ENCODE assay signal across 34 mouse cellular contexts in genomic region chr14:118304560-118304959, GRCm38 (mm10). TPM values are rescaled to one million over a fixed set of nuclear protein-coding genes. Genes with fewer than 3 reads are reported as not detected.
DNase-seq lines count a peak whose midpoint lies in the region; ATAC-seq and TF ChIP-seq lines count a peak whose summit lies in the region.
"Had no signal": no experiment of that assay in that cellular context is flagged by ENCODE, and none has a peak within 500 bp of the region (broad histone marks: within the 10 kb centered on the region; RNA-seq: fewer than 3 reads in every experiment).

No protein-coding gene starts in this region.

- no peaks in the 10 kb centered on the region for H3K9me3 ChIP-seq in embryonic facial prominence, embryonic 14.5 days (ENCODE audit: control insufficient read depth, low read length)
- H3K9me3 ChIP-seq in embryonic facial prominence, embryonic 10.5 days: no peaks in the 10 kb centered on the region
- H3K9me3 ChIP-seq in CH12.LX (replicated peaks; ENCODE audit: low read length): no peaks in the 10 kb centered on the region
- H3K9me3 ChIP-seq: embryonic facial prominence, embryonic 13.5 days; forebrain, embryonic 12.5 days; heart, embryonic 10.5 days; heart, embryonic 13.5 days had no signal

- H3K27ac ChIP-seq in embryonic facial prominence, embryonic 14.5 days (replicated peaks; ENCODE audit: low read depth, low read length): no peak overlapping the region
- H3K27ac ChIP-seq in embryonic facial prominence, embryonic 10.5 days (replicated peaks): no peak overlapping the region
- H3K27ac ChIP-seq in CH12.LX (ENCODE audit: insufficient read depth, low read depth): peak overlapping the region; percentile 79
- H3K27ac ChIP-seq: embryonic facial prominence, embryonic 13.5 days; forebrain, embryonic 12.5 days; heart, adult 2 months; heart, embryonic 10.5 days; heart, embryonic 13.5 days; hindbrain, embryonic 14.5 days; hindbrain, postnatal 0 days had no signal

- no peak for TF ChIP-seq CTCF in CH12.LX (conservative IDR thresholded peaks at IDR 0.05 in 1 of 2, IDR thresholded peaks at IDR 0.05 in 1 of 2; ENCODE audit: low read depth in 2 of 2, low read length in 2 of 2)

- H3K4me2 ChIP-seq in embryonic facial prominence, embryonic 14.5 days (ENCODE audit: low read depth, low read length): no peak overlapping the region
- H3K4me2 ChIP-seq in CH12.LX (ENCODE audit: insufficient read depth, low read depth, poor library complexity, severe bottlenecking): peak overlapping the region; percentile 16; the same call in 1 of the 2 replicates
- H3K4me2 ChIP-seq: embryonic facial prominence, embryonic 13.5 days; forebrain, embryonic 12.5 days; heart, embryonic 13.5 days; hindbrain, embryonic 14.5 days had no signal

- no peaks in the 10 kb centered on the region for H3K79me2 ChIP-seq in CH12.LX (replicated peaks; ENCODE audit: control insufficient read depth, extremely low read depth, insufficient read depth, poor library complexity, severe bottlenecking)

- H3K36me3 ChIP-seq in embryonic facial prominence, embryonic 14.5 days (ENCODE audit: control insufficient read depth, insufficient read depth, low read length): no peaks in the 10 kb centered on the region
- no peaks in the 10 kb centered on the region for H3K36me3 ChIP-seq in embryonic facial prominence, embryonic 10.5 days (replicated peaks)
- no peaks in the 10 kb centered on the region for H3K36me3 ChIP-seq in CH12.LX (replicated peaks in 1 of 2; ENCODE audit: control insufficient read depth in 1 of 2, insufficient read depth in 1 of 2, low read length in 1 of 2)
- H3K36me3 ChIP-seq: embryonic facial prominence, embryonic 13.5 days; forebrain, embryonic 12.5 days; heart, embryonic 10.5 days; heart, embryonic 13.5 days had no signal

- DNase-seq in embryonic facial prominence, embryonic 14.5 days (ENCODE audit: low spot score): peak; percentile 13
- DNase-seq in embryonic facial prominence, embryonic 10.5 days (ENCODE audit: low spot score): no peak
- DNase-seq in CH12.LX (ENCODE audit: extremely low read depth) (peak; percentile 88), R1 (ENCODE audit: low read depth, low spot score) (peak; percentile 40)
- peak; percentile 24 for DNase-seq in retina, postnatal 1 day
- no peak for DNase-seq in left cerebral cortex, adult 9 months (ENCODE audit: low spot score in 2 of 2)
- DNase-seq in adrenal gland, postnatal 10 days: no peak
- no peak for DNase-seq in frontal cortex, postnatal 14 days (ENCODE audit: low spot score in 2 of 2)
- DNase-seq: adrenal gland, adult 2 months; adrenal gland, postnatal 25 days; cerebellum, adult 11-12 months; cerebellum, adult 8-10 months; cerebellum, postnatal 14 days; gastrocnemius, postnatal 25 days; heart, adult 2 months; heart, postnatal 14 days; heart, postnatal 4 days; kidney, adult 18-20 months had no signal

- H3K4me3 ChIP-seq in embryonic facial prominence, embryonic 14.5 days (ENCODE audit: low read depth, low read length): no peak overlapping the region
- no peak overlapping the region for H3K4me3 ChIP-seq in embryonic facial prominence, embryonic 10.5 days
- no peak overlapping the region for H3K4me3 ChIP-seq in CH12.LX (replicated peaks in 1 of 3; ENCODE audit: low read depth in 2 of 3, low read length in 2 of 3, poor library complexity in 1 of 3)
- H3K4me3 ChIP-seq: embryonic facial prominence, embryonic 13.5 days; forebrain, embryonic 12.5 days; heart, adult 2 months; heart, embryonic 10.5 days; heart, embryonic 13.5 days had no signal

- WGBS in embryonic facial prominence, embryonic 14.5 days: 70% methylated on average over 9 of the region's 9 CpGs
- WGBS in embryonic facial prominence, embryonic 10.5 days: 83% methylated on average over 9 of the region's 9 CpGs

- TF ChIP-seq EP300 in CH12.LX (IDR thresholded peaks at IDR 0.05; ENCODE audit: low read length): peak; percentile 42; the same call in 1 of the 2 replicates

- in situ Hi-C loops in CH12.LX (cut with MboI; ENCODE audit: low pct_ligation_motif_present, low pct_unique_long_range_greater_than_20kb, low sequenced_read_pairs): no loop called here

- ATAC-seq in embryonic facial prominence, embryonic 14.5 days (ENCODE audit: low read depth): no peak
- ATAC-seq: forebrain, embryonic 16.5 days; hindbrain, postnatal 0 days; inflammation-experienced regulatory T-cells, adult 6 months; intestine, embryonic 16.5 days had no signal

- H3K4me1 ChIP-seq in embryonic facial prominence, embryonic 14.5 days (ENCODE audit: control insufficient read depth, insufficient read depth, low read length): peaks cover 4% of the 10 kb centered on the region
- peaks cover 3% of the 10 kb centered on the region; the same call in 1 of the 2 replicates for H3K4me1 ChIP-seq in embryonic facial prominence, embryonic 10.5 days
- H3K4me1 ChIP-seq in CH12.LX (ENCODE audit: control insufficient read depth in 1 of 2, insufficient read depth in 2 of 2): peaks cover 13 to 41% of the 10 kb centered on the region in 2 experiments
- H3K4me1 ChIP-seq: heart, embryonic 10.5 days had no signal

- TF ChIP-seq POLR2A in CH12.LX (IDR thresholded peaks at IDR 0.05; ENCODE audit: low read depth, low read length): peak; percentile 55; the same call in 1 of the 2 replicates

- dilution Hi-C loops in CH12.LX (cut with MboI; ENCODE audit: extremely low pct_ligation_motif_present, extremely low pct_unique_long_range_greater_than_20kb, low sequenced_read_pairs): no loop called here

- H3K27me3 ChIP-seq in embryonic facial prominence, embryonic 14.5 days (replicated peaks; ENCODE audit: control insufficient read depth, insufficient read depth, low read length): no peaks in the 10 kb centered on the region
- H3K27me3 ChIP-seq in embryonic facial prominence, embryonic 10.5 days (replicated peaks; ENCODE audit: low read depth, poor library complexity, severe bottlenecking): peaks cover 7% of the 10 kb centered on the region
- H3K27me3 ChIP-seq in CH12.LX (replicated peaks): no peaks in the 10 kb centered on the region
- H3K27me3 ChIP-seq: embryonic facial prominence, embryonic 13.5 days had no signal

- no peak overlapping the region for H3K9ac ChIP-seq in embryonic facial prominence, embryonic 14.5 days (ENCODE audit: low read depth, low read length)
- H3K9ac ChIP-seq in CH12.LX (ENCODE audit: insufficient read depth, low read depth): no peak overlapping the region
- H3K9ac ChIP-seq: embryonic facial prominence, embryonic 13.5 days; forebrain, embryonic 12.5 days; heart, embryonic 13.5 days; hindbrain, embryonic 14.5 days had no signal

- TF ChIP-seq RAD21 in CH12.LX (IDR thresholded peaks at IDR 0.05; ENCODE audit: low read depth, low read length): no peak

TF ChIP-seq in CH12.LX, 34 proteins besides CTCF, POLR2A, EP300 and RAD21:
- TF ChIP-seq JUN (IDR thresholded peaks at IDR 0.05; ENCODE audit: insufficient read depth, low read depth, low read length): peak; percentile 24; the same call in 1 of the 2 replicates
- TF ChIP-seq MEF2A (IDR thresholded peaks at IDR 0.05; ENCODE audit: borderline replicate concordance, low read depth, low read length): peak; percentile 78; the same call in 1 of the 2 replicates
- TF ChIP-seq UBTF (IDR thresholded peaks at IDR 0.05; ENCODE audit: low read depth, low read length): peak; percentile 74
- TF ChIP-seq ELF1 (IDR thresholded peaks at IDR 0.05; ENCODE audit: low read depth, low read length): no peak
- 0 out of 2 replicates have a peak, but pooled peaks have one; percentile 38 for TF ChIP-seq MAFK (IDR thresholded peaks at IDR 0.05; ENCODE audit: insufficient replicate concordance, low read length)
- no peak for TF ChIP-seq MYC (IDR thresholded peaks at IDR 0.05; ENCODE audit: low read depth, low read length)
- peak; percentile 79 for TF ChIP-seq ETS1 (conservative IDR thresholded peaks at IDR 0.05; ENCODE audit: low read depth, low read length)
- no peak for TF ChIP-seq ZKSCAN1 (IDR thresholded peaks at IDR 0.05; ENCODE audit: borderline replicate concordance, low read depth, low read length)
- TF ChIP-seq IRF4 (IDR thresholded peaks at IDR 0.05; ENCODE audit: low read depth, low read length): peak; percentile 69; the same call in 1 of the 2 replicates
- 0 out of 2 replicates have a peak, but pooled peaks have one; percentile 28 for TF ChIP-seq BHLHE40 (IDR thresholded peaks at IDR 0.05; ENCODE audit: low read depth, low read length)
- no peak for TF ChIP-seq SIN3A (IDR thresholded peaks at IDR 0.05; ENCODE audit: low read length)
- peak; percentile 77 for TF ChIP-seq TBP (conservative IDR thresholded peaks at IDR 0.05; ENCODE audit: low read depth, low read length)
- TF ChIP-seq TCF12 (IDR thresholded peaks at IDR 0.05; ENCODE audit: low read depth, low read length): peak; percentile 88

RNA-seq across cellular contexts. Expression of gene Gm9376, which starts 37.8 kb away (rescaled TPM):
- not detected in 2 replicates for polyA plus RNA-seq in embryonic facial prominence, embryonic 14.5 days (2014; fragmentation: Nextera tagmentation; extraction: Ambion mirVana)
- not detected in 2 replicates for polyA plus RNA-seq in embryonic facial prominence, embryonic 10.5 days (2016; fragmentation: Nextera tagmentation; extraction: Ambion mirVana)
- total RNA-seq in CH12.LX (2012; rRNA removed) (not detected in 2 replicates), CH12.LX (2014; rRNA removed) (not detected in 2 replicates)
- polyA plus RNA-seq in CH12.LX (2012; ENCODE audit: insufficient read length, low read depth): not detected in 2 replicates
- total RNA-seq in adrenal gland, postnatal 10 days (2021): not detected
- total RNA-seq: adrenal gland, adult 2 months; adrenal gland, postnatal 25 days; common myeloid progenitor, adult 5-6 weeks; gastrocnemius, adult 8-10 months; gastrocnemius, postnatal 25 days; heart, adult 2 months; heart, postnatal 14 days; heart, postnatal 4 days; hindbrain, postnatal 0 days; MEL had no signal
- polyA plus RNA-seq: adrenal gland, adult 2 months; brain, embryonic 14.5 days; embryonic facial prominence, embryonic 13.5 days; forebrain, embryonic 12.5 days; forebrain, embryonic 16.5 days; gonadal fat pad, adult 2 months; heart, adult 2 months; heart, embryonic 10.5 days; heart, embryonic 13.5 days; heart, embryonic 16.5 days; hindbrain, embryonic 11.5 days; hindbrain, embryonic 14.5 days; hindbrain, postnatal 0 days; inflammation-experienced regulatory T-cells, adult 6 months; intestine, embryonic 16.5 days had no signal

Comparison
In these comparisons a context has a peak if more than half of its experiments do, and no peak if none do; other contexts are left out.
1. DNase-seq: peak in embryonic facial prominence, embryonic 14.5 days (single experiment), CH12.LX (single experiment), R1 (single experiment) and retina, postnatal 1 day (single experiment); none in embryonic facial prominence, embryonic 10.5 days (single experiment), left cerebral cortex, adult 9 months (0 of 2), adrenal gland, postnatal 10 days (single experiment) and frontal cortex, postnatal 14 days (0 of 2).